Mouse (Mus musculus) gastrocnemius, adult 2 months (tissue): ENCODE measurements around the gene Slc2a10. TPM values are rescaled to one million over a fixed set of nuclear protein-coding genes. Genes with fewer than 3 reads are reported as not detected.
"Not testable (repeated sequence)": the region's sequence is repeated elsewhere in the genome, so short reads cannot be mapped to it uniquely, and the experiment has no call there.

Source experiments
- DNase-seq: peaks from one replicate; pipeline ENCODE4 v3.0.0; 2022
- H3K27ac ChIP-seq: fragments of 200-600 bp; 2 replicates; pipeline ENCODE4 v1.8.1; 2022; ENCODE audit warnings: mild to moderate bottlenecking
- H3K4me3 ChIP-seq: fragments of 200-600 bp; 2 replicates; pipeline ENCODE4 v1.8.1; 2022; ENCODE audit warnings: mild to moderate bottlenecking, moderate library complexity
- CTCF ChIP-seq: fragments of 200-600 bp; IDR thresholded peaks from 2 replicates; pipeline ENCODE4 v1.8.1; 2022; ENCODE audit warnings: antibody characterized with exemption, mild to moderate bottlenecking, moderate library complexity
- intact Hi-C: fragments of 180-260 bp; cut with DNase I; formaldehyde crosslinking; loops from one replicate; pipeline ENCODE4 v1.15.1; 2025
- total RNA-seq, 2 experiments: library from RNA; stranded (reverse); gene quantifications; 2 replicates each; pipeline ENCODE4 v1.2.3; 2021

Slc2a10 gene
- total RNA-seq, 2 experiments from 2014 or later, result 0.89 to 1.6 TPM

DNA sequence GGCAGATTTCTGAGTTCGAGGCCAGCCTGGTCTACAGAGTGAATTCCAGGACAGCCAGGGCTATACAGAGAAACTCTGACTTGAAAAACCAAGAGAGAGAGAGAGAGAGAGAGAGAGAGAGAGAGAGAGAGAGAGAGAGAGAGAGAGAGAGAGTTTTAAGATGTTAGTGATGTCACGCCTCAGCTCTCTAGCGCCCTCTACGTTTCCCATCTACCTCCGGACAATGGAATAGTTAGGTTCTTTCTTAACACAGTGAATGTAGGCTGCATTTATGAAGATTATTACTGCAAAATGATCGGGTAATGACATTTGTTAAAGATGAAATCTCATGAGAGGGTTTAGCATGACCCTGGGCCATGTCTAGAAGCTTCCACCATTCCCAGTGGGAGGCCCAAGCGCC lies 46.8 kb downstream of the Slc2a10 start:
- H3K4me3 ChIP-seq, H3K27ac ChIP-seq, intact Hi-C loops, DNase-seq: not testable (repeated sequence)
- TF ChIP-seq CTCF, result peak; percentile 23; the same call in 1 of the 2 replicates

DNA sequence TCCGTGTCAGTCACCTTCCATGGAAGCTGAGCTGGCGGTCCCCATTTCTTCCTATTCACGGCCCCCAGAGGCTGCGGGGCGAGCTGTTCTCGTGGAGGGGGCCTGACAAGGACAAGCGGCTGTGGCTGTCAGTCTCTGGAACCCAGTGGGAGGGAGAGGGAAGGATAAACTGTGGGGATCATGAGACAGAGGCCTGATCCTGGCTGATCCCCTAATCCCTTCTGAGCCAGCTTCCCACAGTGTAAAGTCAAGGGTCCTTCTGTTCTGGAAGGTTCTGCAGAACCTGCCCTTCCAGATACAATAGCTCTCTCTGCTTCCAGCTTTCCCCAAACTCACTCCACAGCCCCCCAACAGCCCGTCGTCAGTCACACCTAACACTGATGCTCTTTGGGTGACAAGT lies 50.5 kb downstream of the Slc2a10 start:
- intact Hi-C loops, result no loop called here
- TF ChIP-seq CTCF, result no peak
- Histone ChIP-seq H3K4me3 (no peak overlapping the region), H3K27ac (no peak overlapping the region)
- DNase-seq, result no peak

DNA sequence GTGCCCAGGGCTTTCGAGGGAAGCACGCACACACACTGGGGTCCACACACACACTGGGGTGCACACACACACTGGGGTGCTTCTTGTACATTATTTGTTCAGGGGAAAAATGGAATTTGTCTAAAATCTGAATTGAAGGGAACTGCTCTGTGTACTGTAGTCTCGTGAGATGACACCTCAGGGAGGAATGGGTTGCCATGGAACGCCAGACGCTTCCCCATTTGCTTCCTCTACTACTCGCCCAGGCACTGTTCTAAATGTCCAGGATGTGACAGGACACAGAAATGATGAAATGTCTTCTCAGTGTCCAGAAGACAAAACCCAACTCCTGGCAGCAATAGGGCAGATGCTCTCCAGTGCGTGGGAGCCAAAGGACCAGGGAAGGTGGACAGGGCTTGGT lies 53.7 kb downstream of the Slc2a10 start:
- no peak for TF ChIP-seq CTCF
- DNase-seq, result no peak
- intact Hi-C loops, result no loop called here

DNA sequence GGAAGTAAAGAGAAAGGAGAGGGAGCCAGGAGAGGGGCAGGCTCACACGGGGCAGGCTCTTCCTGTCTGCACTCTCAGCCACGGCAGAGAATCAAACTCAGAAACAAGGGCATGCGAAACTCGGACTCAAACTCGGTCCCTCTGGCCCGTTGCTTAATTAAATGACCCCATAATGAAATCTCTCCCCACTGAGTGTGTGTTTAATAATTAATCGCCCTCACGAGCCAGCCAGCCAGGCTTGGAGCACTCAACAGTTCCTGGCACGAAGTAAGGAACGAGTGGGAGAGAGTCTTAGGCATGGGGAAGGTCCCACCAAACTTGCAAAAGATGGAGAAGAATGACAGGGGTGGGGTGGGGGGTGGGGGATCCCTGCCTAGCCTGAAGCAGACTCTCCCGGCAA lies 55.3 kb downstream of the Slc2a10 start:
- H3K4me3 ChIP-seq, result no peak overlapping the region
- no peak overlapping the region for H3K27ac ChIP-seq
- no peak for TF ChIP-seq CTCF
- no peak for DNase-seq
- intact Hi-C loops, result no loop called here

More for the DNA sequence above, 53.7 kb downstream of the Slc2a10 start:
- Histone ChIP-seq H3K27ac (no peak overlapping the region), H3K4me3 (no peak overlapping the region)

DNA sequence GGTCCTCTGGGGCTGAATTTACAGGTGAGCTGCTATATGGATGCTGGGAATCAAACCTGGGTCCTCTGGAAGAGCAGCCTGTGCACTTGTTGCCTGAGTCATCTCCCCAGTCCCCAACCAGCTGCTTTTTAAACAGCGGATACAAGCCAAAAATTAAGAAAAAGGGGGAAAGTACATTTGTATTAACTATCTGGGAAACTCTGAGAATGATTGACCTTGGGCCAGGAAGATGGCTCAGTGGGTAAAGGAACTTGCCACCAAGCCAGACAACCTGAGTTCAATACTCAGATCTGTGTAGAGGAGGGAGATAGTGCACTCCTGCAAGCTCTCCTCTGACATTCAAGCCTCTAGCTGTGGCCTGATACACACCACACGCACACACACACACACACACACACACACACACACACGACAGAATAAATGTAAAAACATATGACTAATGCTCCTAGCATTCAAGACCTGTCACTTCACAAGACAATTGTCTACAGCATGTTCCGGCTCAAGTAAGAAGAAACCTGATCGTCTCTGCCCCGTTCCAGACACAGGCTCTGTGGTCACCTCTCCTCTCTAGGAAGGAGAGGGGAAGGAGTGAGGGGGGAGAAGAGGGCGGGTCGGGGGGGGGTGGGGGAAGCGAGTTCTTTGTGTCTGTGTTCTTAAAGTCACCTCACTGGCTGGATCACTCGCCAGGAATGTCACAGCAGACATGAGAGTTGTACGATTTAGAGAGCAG lies 56.1 kb downstream of the Slc2a10 start:
- Histone ChIP-seq H3K27ac (no peak overlapping the region), H3K4me3 (no peak overlapping the region)
- DNase-seq, result no peak
- TF ChIP-seq CTCF, result no peak
- intact Hi-C loops, result no loop called here

DNA sequence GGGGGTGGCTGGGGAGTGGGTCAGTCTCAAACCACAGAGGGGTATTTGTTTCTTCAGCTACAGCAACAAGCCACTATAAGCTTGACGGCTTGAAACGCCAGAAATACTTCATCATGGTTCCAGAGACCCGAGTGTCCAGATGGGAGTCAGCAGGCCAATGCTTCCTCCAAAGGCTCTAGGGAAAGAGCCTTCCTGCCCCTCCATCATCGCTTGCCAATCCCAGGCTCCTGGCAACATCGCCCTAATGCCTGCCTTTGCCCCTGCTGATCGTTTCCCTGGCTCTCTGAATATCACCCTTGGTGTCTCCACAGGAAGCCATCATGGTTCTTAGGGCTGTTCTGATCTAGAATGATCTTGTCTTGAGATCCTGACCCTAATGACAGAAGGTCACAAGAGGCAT lies 58.3 kb downstream of the Slc2a10 start:
- Histone ChIP-seq H3K4me3 (no peak overlapping the region), H3K27ac (no peak overlapping the region)
- no peak for DNase-seq
- no peak for TF ChIP-seq CTCF
- intact Hi-C loops, result no loop called here

DNA sequence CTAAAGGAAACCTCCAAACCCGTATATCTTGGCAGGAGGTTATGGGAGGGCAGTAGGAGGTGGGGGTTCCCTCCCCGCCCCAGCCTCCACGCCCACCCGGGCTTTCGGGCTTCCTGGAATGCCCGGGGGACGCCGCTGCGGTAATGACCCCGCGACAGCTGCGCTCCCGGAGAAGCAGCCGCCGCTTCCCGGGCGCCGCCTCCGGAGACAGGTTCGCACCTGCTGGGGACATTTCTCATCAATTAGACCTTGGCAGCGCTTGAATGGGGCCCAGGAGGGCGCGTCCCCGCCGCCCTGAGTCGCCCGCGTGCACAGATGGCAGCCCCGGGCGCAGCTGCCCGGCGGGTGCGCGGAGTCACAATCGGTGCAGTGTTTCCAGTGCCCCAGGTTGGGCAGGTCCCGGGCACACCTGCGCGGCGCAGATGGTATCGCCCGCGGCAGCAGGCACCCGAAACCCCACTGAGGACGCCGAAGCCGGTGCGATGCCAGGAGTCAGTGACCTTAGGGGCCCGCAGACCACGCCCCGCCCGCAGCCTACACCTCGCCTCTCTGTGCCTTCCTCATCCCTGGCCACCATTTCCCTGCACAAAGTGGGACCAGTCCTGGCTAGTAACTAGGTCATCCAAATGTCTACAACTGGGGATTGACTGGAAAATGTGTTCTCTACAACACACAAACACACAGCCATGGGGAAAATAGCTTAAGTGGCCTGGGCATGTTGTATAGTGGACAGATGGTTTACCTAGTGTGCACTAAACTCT lies 59.9 kb downstream of the Slc2a10 start:
- no peak overlapping the region for H3K27ac ChIP-seq
- H3K4me3 ChIP-seq, result peak overlapping the region; percentile 61
- no peak for TF ChIP-seq CTCF
- intact Hi-C loops, result no loop called here
- DNase-seq, result peak; percentile 26

DNA sequence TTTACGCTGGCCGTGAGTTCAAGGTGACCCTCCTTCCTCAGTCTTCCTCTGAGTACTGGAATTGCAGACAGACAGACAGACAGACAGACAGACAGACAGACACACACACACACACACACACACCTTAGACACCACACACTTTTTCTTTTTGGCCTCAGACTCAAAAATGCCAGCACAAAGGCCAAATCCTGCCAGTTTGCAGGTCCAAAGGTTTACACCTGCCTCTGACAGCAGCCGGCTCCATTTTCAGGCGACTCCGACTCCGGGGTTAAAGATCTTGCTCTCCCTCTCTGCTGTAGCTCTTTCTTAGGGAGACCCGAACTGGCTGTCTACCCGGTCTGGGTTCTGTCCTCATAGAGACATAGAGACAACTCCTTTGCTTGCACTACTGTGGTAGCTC lies 60.5 kb downstream of the Slc2a10 start:
- intact Hi-C loops, result no loop called here
- no peak for TF ChIP-seq CTCF

DNA sequence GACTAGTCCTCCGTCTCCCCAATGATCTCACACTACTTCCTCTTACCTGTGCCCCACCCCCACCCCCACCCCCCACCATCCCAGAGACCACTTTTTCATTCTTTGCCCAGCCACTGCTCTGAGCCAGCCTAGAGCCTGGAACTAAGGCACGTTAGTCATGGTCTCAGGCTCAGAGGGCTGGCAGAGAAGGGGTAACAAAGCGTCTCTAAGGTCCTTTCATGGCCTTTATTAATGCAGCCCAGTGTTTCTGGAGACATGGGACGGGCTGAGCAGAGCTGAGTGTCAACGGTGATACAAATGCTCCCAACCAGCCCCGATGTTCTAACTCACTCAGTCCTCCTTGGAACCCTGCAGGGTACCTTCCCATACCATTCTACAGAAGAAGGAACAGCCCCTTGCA lies 61.0 kb downstream of the Slc2a10 start:
- intact Hi-C loops, result no loop called here
- DNase-seq, result no peak
- Histone ChIP-seq H3K4me3 (no peak overlapping the region), H3K27ac (no peak overlapping the region)
- no peak for TF ChIP-seq CTCF

More for the DNA sequence above, 60.5 kb downstream of the Slc2a10 start:
- no peak for DNase-seq
- H3K4me3 ChIP-seq, result no peak overlapping the region
- H3K27ac ChIP-seq, result no peak overlapping the region

DNA sequence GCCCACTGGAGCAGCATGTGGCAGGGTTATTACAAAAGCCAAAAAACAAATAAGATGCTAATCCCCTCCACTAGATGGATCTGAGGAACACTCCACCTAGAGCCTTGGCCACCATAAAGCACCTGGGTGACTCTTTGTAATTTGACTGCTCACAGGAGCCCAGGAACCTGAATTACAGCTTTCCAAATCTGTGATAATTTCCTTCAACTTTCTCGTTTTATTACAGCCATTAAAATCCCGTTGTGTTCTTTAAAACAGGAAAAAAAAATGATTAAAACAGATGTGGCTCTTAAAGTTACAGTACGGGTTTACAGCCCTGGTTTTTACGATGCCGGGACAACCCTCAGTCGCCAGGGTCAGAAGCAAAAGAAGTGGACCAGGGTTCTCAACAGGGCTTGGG lies 63.3 kb downstream of the Slc2a10 start:
- no peak for DNase-seq
- intact Hi-C loops, result no loop called here
- Histone ChIP-seq H3K27ac (no peak overlapping the region), H3K4me3 (no peak overlapping the region)
- no peak for TF ChIP-seq CTCF

DNA sequence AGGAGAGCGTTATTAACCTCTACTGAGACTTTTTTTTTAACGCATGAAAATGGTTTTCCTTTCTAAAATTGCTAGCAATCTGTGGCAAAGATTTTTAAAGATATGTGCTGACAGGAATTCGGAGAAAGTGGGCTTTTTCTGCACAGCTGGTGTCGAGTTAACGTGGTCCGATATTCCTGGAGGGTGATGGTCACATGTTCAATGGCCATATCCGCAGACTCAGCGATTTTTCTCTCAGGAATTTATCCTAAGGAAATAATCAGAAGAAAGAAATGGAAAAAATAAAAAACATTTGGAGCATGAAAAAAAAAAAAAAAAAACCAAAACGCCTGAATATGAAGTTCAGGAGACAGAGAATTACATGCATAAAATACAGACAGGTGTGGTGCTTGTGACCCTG lies 64.2 kb downstream of the Slc2a10 start:
- Histone ChIP-seq H3K27ac (no peak overlapping the region), H3K4me3 (no peak overlapping the region)
- intact Hi-C loops, result no loop called here
- no peak for DNase-seq
- no peak for TF ChIP-seq CTCF

DNA sequence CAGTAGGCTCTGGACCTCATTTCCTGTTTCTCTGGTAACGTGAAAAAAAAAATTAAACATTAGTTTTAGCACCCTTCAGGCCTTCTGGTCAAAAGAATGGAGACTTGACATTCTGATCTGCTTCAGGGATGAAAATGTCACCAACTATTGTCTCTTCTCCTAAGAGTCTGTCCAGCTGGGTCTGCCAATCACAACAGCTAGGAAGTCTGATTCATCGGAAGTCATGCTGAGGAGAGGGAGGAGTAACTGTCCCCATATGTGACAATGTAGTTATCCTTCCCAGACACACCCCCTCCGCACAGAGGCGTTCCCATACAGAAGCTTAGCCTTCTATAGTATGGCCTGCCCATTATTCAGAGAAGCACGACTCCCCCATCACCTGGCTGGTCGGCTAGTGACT lies 65.3 kb downstream of the Slc2a10 start:
- H3K27ac ChIP-seq, result no peak overlapping the region
- no peak for DNase-seq
- TF ChIP-seq CTCF, result no peak
- intact Hi-C loops, result no loop called here
- H3K4me3 ChIP-seq, result no peak overlapping the region

Other genes starting within 250 kb of the Slc2a10 start
- gene Slc35c2, start 215.9 kb upstream of the Slc2a10 start, total RNA-seq, result 10 to 100 TPM; 19.6 to 20.6 TPM
- gene Elmo2, start 177.3 kb upstream of the Slc2a10 start, total RNA-seq, result 10 to 100 TPM; 12.8 to 15.0 TPM
- gene Zfp663, start 135.1 kb upstream of the Slc2a10 start, total RNA-seq, result not detected
- 1 to 10 TPM; 2.3 TPM for gene Zfp334, start 115.5 kb upstream of the Slc2a10 start, total RNA-seq
- gene Ocstamp, start 103.4 kb upstream of the Slc2a10 start, total RNA-seq, result under 1 TPM in 1 of 2 experiments, not detected in 1; 0.11 TPM
- under 1 TPM in 1 of 2 experiments, not detected in 1; 0.08 TPM for gene Slc13a3, start 30.6 kb upstream of the Slc2a10 start, total RNA-seq
- 10 to 100 TPM; 10.7 to 11.6 TPM for gene Trp53rka, start 10.5 kb upstream of the Slc2a10 start, total RNA-seq
- 1 to 10 TPM; 3.0 to 5.8 TPM for gene Eya2, start 91.2 kb downstream of the Slc2a10 start, total RNA-seq